Mouse (Mus musculus): Measurements from ENCODE around the gene Ppfia1. TPM values are rescaled to one million over a fixed set of nuclear protein-coding genes. Genes with fewer than 3 reads are reported as not detected.

Ppfia1 gene
- polyA plus RNA-seq, 1 experiment from 2014 or later = 45.5 TPM

DNA sequence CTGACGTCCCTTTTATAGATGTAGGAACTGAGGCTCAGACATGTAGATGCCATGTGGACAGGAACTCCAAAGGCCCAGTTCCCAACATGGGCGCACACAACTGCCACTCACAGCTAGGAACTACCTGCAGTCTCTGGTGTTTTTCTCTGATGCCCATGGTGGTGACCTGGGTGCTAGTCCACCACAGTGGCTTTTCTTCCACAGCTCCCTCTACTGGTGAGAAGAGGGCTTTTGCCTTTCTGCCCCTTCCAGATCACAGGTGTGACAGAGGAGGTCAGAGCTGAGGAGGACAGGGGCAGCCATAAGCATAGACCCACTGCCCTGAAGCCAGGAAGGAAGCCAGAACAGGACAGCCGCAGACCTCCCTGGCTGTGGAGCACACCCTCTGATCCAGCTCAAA lies 126.1 kb downstream of the Ppfia1 start:
- 89% methylated on average over 3 of the region's 3 CpGs for WGBS
- H3K4me3 ChIP-seq = no peak overlapping the region
- DNase-seq (ENCODE audit: low spot score) = no peak
- H3K4me1 ChIP-seq = no peaks in the 10 kb centered on the region
- H3K27ac ChIP-seq = no peak overlapping the region
- H3K9me3 ChIP-seq (replicated peaks) = no peaks in the 10 kb centered on the region
- H3K36me3 ChIP-seq = no peaks in the 10 kb centered on the region
- H3K27me3 ChIP-seq (ENCODE audit: low read depth, poor library complexity, severe bottlenecking) = no peaks in the 10 kb centered on the region

Other genes with a start within 250 kb of the Ppfia1 start
- 185 and 209 TPM in 2 replicates for gene Cttn, start 82.7 kb downstream of the Ppfia1 start, polyA plus RNA-seq (2016; fragmentation: Nextera tagmentation; extraction: Ambion mirVana)
- gene Fadd, start 28.7 kb upstream of the Ppfia1 start, polyA plus RNA-seq (2016; fragmentation: Nextera tagmentation; extraction: Ambion mirVana) = 12.6 and 13.5 TPM in 2 replicates
- gene Ano1, start 198.2 kb upstream of the Ppfia1 start, polyA plus RNA-seq (2016; fragmentation: Nextera tagmentation; extraction: Ambion mirVana) = 3.1 and 6.0 TPM in 2 replicates